Mouse (Mus musculus) embryonic fibroblast, embryonic 13.5 days (primary cell): ENCODE measurements at regions not wholly inside any gene's neighbourhood (a gene's known extent, or its start where the extent isn't known, plus 50 kb on each side); places are given as distances from the start of the nearest gene placed in this dataset.

Source experiments
- CTCF ChIP-seq: IDR thresholded peaks from 2 replicates; pipeline ENCODE4 v1.5.1; 2011; ENCODE audit warnings: mild to moderate bottlenecking, control low read depth, low read length, moderate library complexity, borderline replicate concordance; ENCODE audit not compliant: insufficient read depth
- POLR2A ChIP-seq: IDR thresholded peaks from 2 replicates; pipeline ENCODE4 v1.6.1; 2011; ENCODE audit warnings: low read depth, mild to moderate bottlenecking, control low read depth, low read length, moderate library complexity

- no peak for TF ChIP-seq CTCF
- TF ChIP-seq POLR2A, result no peak
Observed at GRCm38 (mm10) chr11:45460000-45460792, 391.7 kb upstream of the Clint1 start.
